ENCODE assay signal across 10 mouse cellular contexts in genomic region chr1:139769913-139770312, GRCm38 (mm10). TPM values are rescaled to one million over a fixed set of nuclear protein-coding genes. Genes with fewer than 3 reads are reported as not detected.
A peak's percentile ranks its signal among the peaks of the same experiment; 100 is the strongest.
DNase-seq lines count a peak whose midpoint lies in the region; ATAC-seq lines count a peak whose summit lies in the region.
"Not testable (repeated sequence)": the region's sequence is repeated elsewhere in the genome, so short reads cannot be mapped to it uniquely, and the experiment has no call there.
"Had no signal": no experiment of that assay in that cellular context is flagged by ENCODE, and none has a peak within 500 bp of the region (broad histone marks: within the 10 kb centered on the region; RNA-seq: fewer than 3 reads in every experiment).

No protein-coding gene starts in this region.

- not testable (repeated sequence) for H3K4me2 ChIP-seq in intestine, embryonic 15.5 days (replicated peaks); intestine, embryonic 16.5 days (ENCODE audit: low read depth, low read length)

- peak; percentile 62; the same call in 1 of the 2 replicates for ATAC-seq in intestine, embryonic 15.5 days
- 0 out of 2 replicates have a peak, but pooled peaks have one; percentile 59 for ATAC-seq in intestine, embryonic 16.5 days

- H3K36me3 ChIP-seq in intestine, embryonic 15.5 days; intestine, embryonic 16.5 days (ENCODE audit: control insufficient read depth, insufficient read depth, low read length): not testable (repeated sequence)

- WGBS in intestine, embryonic 15.5 days: 70% methylated on average over 3 of the region's 3 CpGs
- WGBS in intestine, embryonic 16.5 days: 83% methylated on average over 3 of the region's 3 CpGs

- not testable (repeated sequence) for H3K9ac ChIP-seq in intestine, embryonic 15.5 days; intestine, embryonic 16.5 days (ENCODE audit: low read depth, low read length)

- peak; percentile 44 for DNase-seq in heart, adult 11 months

- not testable (repeated sequence) for H3K9me3 ChIP-seq in intestine, embryonic 15.5 days; intestine, embryonic 16.5 days (ENCODE audit: control insufficient read depth, low read length)

- not testable (repeated sequence) for H3K4me3 ChIP-seq in intestine, embryonic 15.5 days (replicated peaks); intestine, embryonic 16.5 days (ENCODE audit: low read length)

- not testable (repeated sequence) for H3K27me3 ChIP-seq in intestine, embryonic 15.5 days (replicated peaks); intestine, embryonic 16.5 days (replicated peaks; ENCODE audit: control insufficient read depth, insufficient read depth, low read length)

- H3K4me1 ChIP-seq in intestine, embryonic 15.5 days (replicated peaks); intestine, embryonic 16.5 days (ENCODE audit: control insufficient read depth, insufficient read depth, low read length): not testable (repeated sequence)

- H3K27ac ChIP-seq in intestine, embryonic 15.5 days; intestine, embryonic 16.5 days (ENCODE audit: low read length): not testable (repeated sequence)

RNA-seq across cellular contexts. Expression of gene Gm4788, which starts 11.1 kb away (rescaled TPM):
- not detected in 2 replicates for polyA plus RNA-seq in intestine, embryonic 15.5 days (2015; fragmentation: Nextera tagmentation; extraction: Ambion mirVana)
- not detected in 2 replicates for polyA plus RNA-seq in intestine, embryonic 16.5 days (2015; fragmentation: Nextera tagmentation; extraction: Ambion mirVana)
- polyA plus RNA-seq: activated CD4-positive, CD25-positive, alpha-beta regulatory T cell, adult 4 months; adrenal gland, adult 2 months; brain, embryonic 14.5 days; C2C12; CD4-positive, CD25-positive, alpha-beta regulatory T cell, adult 4 months; G1E; Patski had no signal
